Mouse (Mus musculus): ENCODE measurements at regions not wholly inside any gene's neighbourhood (a gene's known extent, or its start where the extent isn't known, plus 50 kb on each side); places are given as distances from the start of the nearest gene placed in this dataset.

DNA sequence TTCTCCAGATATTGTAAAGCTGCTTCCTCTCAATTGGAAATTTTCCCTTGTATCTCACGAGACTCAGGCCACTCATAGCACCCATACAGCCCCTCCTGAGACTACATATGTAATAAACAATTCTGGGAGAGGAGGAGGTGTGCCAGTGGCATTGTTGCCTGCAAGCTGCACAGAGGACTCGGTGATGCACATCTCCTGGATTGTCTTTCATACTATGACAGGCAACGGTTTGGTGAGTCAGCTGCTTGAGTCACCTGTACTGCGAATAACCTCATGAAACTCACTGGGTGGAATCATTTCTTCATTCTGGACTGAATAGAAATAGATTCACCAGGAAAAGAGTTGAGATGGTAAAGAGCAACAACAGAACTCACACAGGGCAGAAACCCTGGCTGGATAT, 82.8 kb upstream of the Atg10 start:
- no peak for TF ChIP-seq CTCF (IDR thresholded peaks at IDR 0.05; ENCODE audit: control insufficient read depth, insufficient read depth, low read length)
- no peak for TF ChIP-seq POLR2A (IDR thresholded peaks at IDR 0.05; ENCODE audit: borderline replicate concordance, control insufficient read depth, low read depth, low read length)

Data from bone marrow, adult 2 months (tissue).